In the genomic region with DNA sequence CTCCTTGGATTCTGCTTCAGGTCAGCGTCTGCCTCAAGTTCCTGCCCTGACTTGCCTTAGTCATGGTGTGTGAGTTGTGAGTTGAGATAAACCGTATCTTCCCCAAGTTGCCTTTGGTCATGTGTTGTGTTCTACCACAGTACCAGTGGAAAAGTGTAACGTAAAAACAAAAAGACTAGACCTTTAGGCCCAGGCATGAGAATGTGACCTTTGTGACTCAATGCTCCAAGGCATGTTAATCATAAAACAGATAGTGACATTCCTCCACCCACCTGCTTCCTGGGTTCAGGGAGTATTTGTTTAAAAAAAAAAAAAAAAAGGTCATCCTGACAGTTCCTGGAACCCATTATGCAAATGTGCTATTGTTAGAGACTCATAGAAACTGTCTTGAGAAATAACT, we compare ENCODE assay signal across 23 mouse cellular contexts.
"Had no signal": no experiment of that assay in that cellular context is flagged by ENCODE, and none has a peak within 500 bp of the region (broad histone marks: within the 10 kb centered on the region; RNA-seq: fewer than 3 reads in every experiment).

No protein-coding gene starts in this region.

- H3K27ac ChIP-seq: hindbrain, postnatal 0 days; kidney, postnatal 0 days; layer of hippocampus, adult 2 months; limb, embryonic 10.5 days; limb, embryonic 13.5 days; liver, embryonic 13.5 days; lung, embryonic 15.5 days; midbrain, embryonic 10.5 days; midbrain, embryonic 13.5 days; stomach, postnatal 0 days had no signal

- H3K4me2 ChIP-seq: limb, embryonic 13.5 days; liver, embryonic 13.5 days; lung, embryonic 15.5 days; midbrain, embryonic 13.5 days had no signal

- DNase-seq: layer of hippocampus, adult 9-11 months; liver; liver, embryonic 13.5 days; lung, postnatal 10 days; lung, postnatal 36 days; right cerebral cortex, adult 18-20 months; right cerebral cortex, postnatal 14 days; right cerebral cortex, postnatal 4 days; thymus, adult 2 months; thymus, postnatal 14 days; thymus, postnatal 4 days had no signal

- H3K9me3 ChIP-seq: limb, embryonic 10.5 days; lung, embryonic 15.5 days; midbrain, embryonic 10.5 days; midbrain, embryonic 13.5 days had no signal

- H3K27me3 ChIP-seq: limb, embryonic 13.5 days; liver, embryonic 13.5 days; lung, embryonic 15.5 days; megakaryocyte, embryonic 14.5 days; midbrain, embryonic 13.5 days had no signal

- H3K9ac ChIP-seq: limb, embryonic 13.5 days; liver, embryonic 13.5 days; lung, embryonic 15.5 days; midbrain, embryonic 13.5 days had no signal

- ATAC-seq: hindbrain, postnatal 0 days; inflammation-experienced regulatory T-cells, adult 6 months; intestine, embryonic 16.5 days; midbrain, embryonic 13.5 days had no signal

- H3K36me3 ChIP-seq: limb, embryonic 10.5 days; limb, embryonic 13.5 days; liver, embryonic 13.5 days; lung, embryonic 15.5 days; midbrain, embryonic 10.5 days; midbrain, embryonic 13.5 days had no signal

- H3K4me3 ChIP-seq: layer of hippocampus, adult 2 months; limb, embryonic 10.5 days; limb, embryonic 13.5 days; liver, embryonic 13.5 days; lung, embryonic 15.5 days; megakaryocyte, embryonic 14.5 days; midbrain, embryonic 10.5 days; midbrain, embryonic 13.5 days had no signal

- H3K4me1 ChIP-seq: liver, embryonic 13.5 days; lung, embryonic 15.5 days; megakaryocyte, embryonic 14.5 days; midbrain, embryonic 10.5 days; midbrain, embryonic 13.5 days had no signal
